Mouse (Mus musculus) olfactory bulb, adult 2 months (tissue): ENCODE data around the gene Shc3.

ENCODE experiments used
- CTCF ChIP-seq: fragments of 200-500 bp; IDR thresholded peaks from 2 replicates; pipeline ENCODE4 v1.5.1; 2012; ENCODE audit warnings: low read depth, mild to moderate bottlenecking, low read length, moderate library complexity; ENCODE audit not compliant: insufficient read depth
- POLR2A ChIP-seq: fragments of 200-500 bp; IDR thresholded peaks from 2 replicates; pipeline ENCODE4 v1.6.1; 2012; ENCODE audit warnings: mild to moderate bottlenecking, low read depth, low read length, moderate library complexity; ENCODE audit not compliant: insufficient read depth

- TF ChIP-seq CTCF = no peak
- TF ChIP-seq POLR2A = no peak
Measured at GRCm38 (mm10) chr13:51480341-51481011, 88.7 kb downstream of the Shc3 start.
